Mouse (Mus musculus) embryonic fibroblast, embryonic 13.5 days (primary cell): ENCODE measurements around the gene Trim15. TPM values are rescaled to one million over a fixed set of nuclear protein-coding genes. Genes with fewer than 3 reads are reported as not detected.

Experiments used
- H3K27ac ChIP-seq: 2 replicates; pipeline ENCODE4 v1.5.1; 2012; ENCODE audit warnings: low read length, control low read depth, inconsistent platforms; ENCODE audit not compliant: insufficient read depth
- H3K4me1 ChIP-seq: 2 replicates; pipeline ENCODE4 v1.6.1; 2011; ENCODE audit warnings: low read length; ENCODE audit not compliant: control insufficient read depth, insufficient read depth
- H3K4me3 ChIP-seq: 2 replicates; pipeline ENCODE4 v1.5.1; 2011; ENCODE audit warnings: mild to moderate bottlenecking, control low read depth, low read length; ENCODE audit not compliant: insufficient read depth
- CTCF ChIP-seq: IDR thresholded peaks from 2 replicates; pipeline ENCODE4 v1.5.1; 2011; ENCODE audit warnings: mild to moderate bottlenecking, control low read depth, low read length, moderate library complexity, borderline replicate concordance; ENCODE audit not compliant: insufficient read depth
- POLR2A ChIP-seq: IDR thresholded peaks from 2 replicates; pipeline ENCODE4 v1.6.1; 2011; ENCODE audit warnings: low read depth, mild to moderate bottlenecking, control low read depth, low read length, moderate library complexity
- polyA plus RNA-seq: library from polyadenylated mRNA; stranded (reverse); fragments of >200 nt; gene quantifications from 2 replicates; pipeline ENCODE4 v1.2.4, GENCODE M21; 2011; ENCODE audit warnings: low read depth; ENCODE audit not compliant: missing spikeins, insufficient read length

Gene Trim15
- polyA plus RNA-seq, 1 experiment: not detected

DNA sequence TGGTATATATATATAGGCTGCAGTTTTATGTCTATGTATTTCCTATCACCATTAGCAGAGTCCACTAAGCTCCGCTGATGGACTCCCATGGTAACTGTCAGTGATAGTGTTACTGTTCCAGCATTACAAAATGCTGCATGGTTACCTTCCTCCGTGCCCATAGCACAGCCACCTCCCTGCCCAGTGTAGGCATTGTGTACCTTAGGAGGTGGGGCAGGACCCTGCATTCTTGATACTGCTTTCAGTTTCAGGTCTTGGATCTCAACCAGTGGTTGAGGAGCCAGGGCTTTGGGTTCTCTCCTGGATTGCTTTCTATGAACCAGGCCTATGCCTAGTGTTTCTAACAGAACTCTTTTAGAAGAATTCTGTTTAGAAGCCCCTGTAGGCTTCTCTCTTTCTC is 17.0 kb downstream of the Trim15 start:
- Histone ChIP-seq H3K4me1 (no peaks in the 10 kb centered on the region; the same call in 1 of the 2 replicates), H3K4me3 (no peak overlapping the region), H3K27ac (no peak overlapping the region)
- TF ChIP-seq CTCF (no peak), POLR2A (no peak)

DNA sequence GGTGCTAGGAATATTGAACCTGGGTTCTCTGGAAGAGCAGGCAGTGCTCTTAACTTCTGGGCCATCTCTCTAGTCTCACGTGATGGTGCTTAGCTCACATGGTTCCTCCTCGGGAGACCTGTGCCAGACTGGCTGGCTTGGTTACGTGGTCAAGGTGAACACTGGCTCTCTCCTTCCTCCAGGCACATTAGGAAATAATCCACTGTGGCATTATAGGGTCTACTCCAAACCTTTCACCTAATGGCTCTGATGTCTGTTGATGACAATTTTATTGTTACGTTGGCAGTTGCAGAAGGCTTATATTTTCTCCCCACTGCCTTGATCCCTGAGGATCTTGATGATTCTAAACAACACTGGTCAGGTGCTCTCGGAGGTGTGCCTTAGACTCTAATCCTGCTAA is 18.1 kb downstream of the Trim15 start:
- no peak overlapping the region for H3K27ac ChIP-seq
- no peak for TF ChIP-seq CTCF
- TF ChIP-seq POLR2A: no peak
- peaks cover 4% of the 10 kb centered on the region; the same call in 1 of the 2 replicates for H3K4me1 ChIP-seq
- no peak overlapping the region for H3K4me3 ChIP-seq

DNA sequence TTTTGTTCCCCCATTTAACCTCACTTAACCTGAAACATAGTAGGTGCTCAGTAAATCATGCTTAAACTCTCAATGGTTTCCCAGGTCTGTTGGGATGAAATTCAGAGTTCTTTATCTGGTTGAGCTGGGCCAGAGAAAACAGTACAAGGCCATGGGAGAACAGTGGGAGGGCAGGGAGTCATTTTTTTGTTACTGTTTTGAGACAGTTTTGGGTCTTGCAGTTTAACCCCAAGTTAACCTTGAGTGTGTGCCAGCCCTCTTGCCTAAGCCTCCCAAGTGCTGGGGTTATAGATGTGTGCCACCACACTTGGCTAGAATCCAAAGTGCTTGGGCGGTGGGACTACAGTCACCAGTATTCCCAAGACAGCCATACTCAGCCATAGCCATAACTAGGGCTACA is 22.3 kb downstream of the Trim15 start:
- TF ChIP-seq POLR2A (no peak), CTCF (no peak)
- Histone ChIP-seq H3K4me3 (no peak overlapping the region), H3K4me1 (peaks cover 16% of the 10 kb centered on the region), H3K27ac (peak overlapping the region; percentile 42)

DNA sequence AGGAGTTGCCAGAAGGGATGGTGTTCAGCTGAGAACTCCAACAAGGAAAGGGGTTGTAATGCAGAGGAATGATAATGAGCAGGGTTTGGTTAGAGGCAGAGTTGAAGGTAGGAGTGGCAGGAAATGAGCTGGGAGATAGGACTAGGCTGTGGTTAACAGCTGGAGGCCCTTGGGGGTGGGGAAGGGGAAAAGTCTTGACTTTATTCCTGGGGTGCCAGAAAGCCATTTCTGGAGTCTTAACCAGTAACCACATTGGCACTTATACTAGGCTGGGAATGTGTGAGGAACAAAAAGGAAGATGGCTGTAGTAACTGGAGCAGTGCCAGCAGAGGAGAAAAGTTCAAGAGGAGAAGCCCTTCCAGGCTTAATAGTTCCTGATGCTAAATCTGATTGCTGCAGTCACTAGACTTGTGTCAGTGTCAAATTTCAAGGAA is 22.7 kb downstream of the Trim15 start:
- peaks cover 16% of the 10 kb centered on the region for H3K4me1 ChIP-seq
- peak overlapping the region; percentile 53 for H3K27ac ChIP-seq
- no peak overlapping the region for H3K4me3 ChIP-seq
- TF ChIP-seq POLR2A: no peak
- TF ChIP-seq CTCF: no peak

DNA sequence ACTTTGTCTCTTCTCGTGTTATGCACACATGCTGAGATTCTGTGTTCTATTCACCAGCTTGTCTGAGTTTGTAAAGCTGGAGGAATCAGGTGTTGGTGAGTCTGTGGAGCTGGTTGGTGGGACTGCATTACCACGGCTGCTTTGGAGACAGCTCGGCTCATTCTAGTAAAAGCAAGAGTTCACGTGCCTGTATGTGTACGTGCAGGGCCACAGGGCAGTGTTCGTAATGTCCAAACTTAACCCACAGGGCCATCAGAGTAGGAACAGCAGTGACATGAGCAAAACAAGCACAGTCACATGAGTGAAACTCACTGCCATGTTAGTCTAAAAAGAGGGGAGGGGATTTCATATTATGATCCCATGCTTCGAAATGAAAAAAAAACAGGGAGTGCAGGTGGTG is 23.3 kb downstream of the Trim15 start:
- Histone ChIP-seq H3K4me3 (no peak overlapping the region), H3K4me1 (peaks cover 16% of the 10 kb centered on the region), H3K27ac (peak overlapping the region; percentile 53)
- no peak for TF ChIP-seq POLR2A
- no peak for TF ChIP-seq CTCF

DNA sequence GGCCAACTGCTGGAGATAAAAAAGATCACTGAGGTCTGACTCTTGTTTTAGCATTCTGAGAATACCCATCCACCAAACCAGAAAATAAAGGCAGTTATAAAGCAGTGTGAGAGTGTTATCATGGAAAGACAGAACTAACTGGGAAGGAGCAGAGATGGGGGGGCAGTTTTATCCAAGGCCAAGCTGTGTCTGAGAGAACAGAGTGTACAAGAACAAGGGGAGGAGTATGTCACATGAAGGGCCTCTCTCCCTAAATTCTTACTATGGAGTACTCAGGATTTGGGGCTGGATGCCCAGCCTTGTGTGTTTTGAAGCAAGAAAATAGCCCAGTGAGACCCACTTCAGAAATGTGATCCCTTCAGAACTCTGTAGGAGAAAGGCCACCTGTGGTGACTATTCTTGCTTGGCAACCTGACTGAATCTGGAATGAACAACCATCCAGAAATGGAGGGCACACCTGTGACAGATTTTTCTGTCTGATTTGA is 26.0 kb downstream of the Trim15 start:
- H3K27ac ChIP-seq: no peak overlapping the region
- peaks cover 19% of the 10 kb centered on the region for H3K4me1 ChIP-seq
- TF ChIP-seq POLR2A (no peak), CTCF (no peak)
- H3K4me3 ChIP-seq: no peak overlapping the region

DNA sequence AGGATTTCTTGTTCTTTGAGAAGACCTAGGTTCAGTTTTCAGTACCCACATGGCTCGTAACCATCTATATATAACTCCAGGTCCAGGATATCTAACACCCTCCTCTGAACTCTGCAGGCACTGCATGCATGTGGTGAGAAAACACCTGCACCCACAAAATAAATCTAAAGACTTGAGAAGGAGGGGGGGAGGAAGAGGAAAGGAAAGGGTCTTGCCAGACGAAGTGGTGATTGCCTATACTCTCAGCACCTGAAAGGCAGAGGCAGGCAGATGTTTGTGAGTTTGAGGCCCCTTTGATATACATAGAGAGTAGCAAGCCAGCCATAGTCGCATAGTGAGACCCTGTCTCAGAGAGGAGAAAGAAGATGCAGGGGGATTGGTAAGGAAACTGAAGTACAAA is 27.1 kb downstream of the Trim15 start:
- TF ChIP-seq CTCF (no peak), POLR2A (no peak)
- Histone ChIP-seq H3K4me3 (no peak overlapping the region), H3K27ac (no peak overlapping the region), H3K4me1 (peaks cover 19% of the 10 kb centered on the region)

DNA sequence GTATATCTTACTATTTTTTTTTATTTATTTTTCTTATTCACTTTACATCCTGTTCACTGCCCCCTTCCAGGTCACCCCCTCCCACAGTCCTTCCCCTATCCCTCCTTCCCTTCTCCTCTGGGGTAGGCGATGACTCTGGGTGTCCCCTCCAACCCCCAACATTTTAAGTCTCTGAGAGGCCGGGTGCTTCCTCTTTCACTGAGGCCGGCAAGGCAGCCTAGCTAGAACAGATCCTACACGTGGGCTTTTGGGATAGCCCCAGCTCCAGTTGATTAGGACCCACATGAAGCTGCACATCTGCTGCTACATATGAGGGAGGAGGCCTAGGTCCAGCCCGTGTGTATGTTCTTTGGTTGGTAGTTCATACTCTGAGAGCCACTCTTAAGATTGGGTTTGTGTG is 28.0 kb downstream of the Trim15 start:
- TF ChIP-seq CTCF: no peak
- no peak for TF ChIP-seq POLR2A
- H3K4me3 ChIP-seq: no peak overlapping the region
- peaks cover 14% of the 10 kb centered on the region for H3K4me1 ChIP-seq
- no peak overlapping the region for H3K27ac ChIP-seq

DNA sequence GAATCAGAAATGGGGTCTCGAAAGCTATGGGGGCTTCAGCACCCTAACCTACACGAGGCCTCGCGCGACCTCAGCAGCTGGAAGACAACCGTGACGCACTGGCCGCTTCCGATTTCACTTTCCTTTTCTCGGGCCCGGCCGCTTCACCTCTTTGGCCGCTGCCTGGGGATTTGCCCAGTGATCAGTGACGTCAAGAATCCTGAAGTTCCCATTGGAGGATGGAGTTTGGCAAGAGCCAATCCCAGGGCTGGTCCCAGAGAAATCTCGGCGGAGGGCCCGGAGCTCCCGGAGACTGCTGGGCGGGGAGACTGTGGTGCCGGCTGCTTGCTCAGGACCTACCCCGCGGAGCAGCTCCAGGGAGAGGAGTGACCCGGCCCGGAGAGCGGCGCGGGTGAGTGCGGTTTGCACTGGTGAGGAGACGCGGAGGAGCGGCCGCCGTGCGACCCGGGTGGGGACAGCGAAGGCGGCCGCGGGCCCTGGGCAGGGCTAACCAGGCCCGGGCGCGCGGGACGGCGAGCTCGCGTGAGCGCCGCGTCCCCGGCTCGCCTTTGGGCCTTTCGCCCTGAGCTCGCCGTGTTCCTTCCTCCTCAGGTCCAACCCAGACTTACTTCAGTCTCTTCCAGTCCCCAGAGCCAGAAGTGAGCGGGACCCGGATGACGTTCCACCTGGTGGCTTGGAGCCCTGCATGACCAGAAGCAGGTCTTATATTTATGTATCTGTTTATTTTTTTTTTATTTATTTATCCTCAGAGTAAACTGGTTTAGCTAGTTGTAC is 29.9 kb downstream of the Trim15 start, which contains the start of gene Trim26:
Gene Trim26, plus strand, starts transcription at position 261 of the 774 bp plus-strand sequence.
- TF ChIP-seq POLR2A (peak; percentile 64), CTCF (no peak)
- Histone ChIP-seq H3K4me3 (peak within 1 kb of the TSS; percentile 75), H3K27ac (peak within 1 kb of the TSS; percentile 81), H3K4me1 (peaks cover 3% of the 10 kb centered on the region; the same call in 1 of the 2 replicates)

DNA sequence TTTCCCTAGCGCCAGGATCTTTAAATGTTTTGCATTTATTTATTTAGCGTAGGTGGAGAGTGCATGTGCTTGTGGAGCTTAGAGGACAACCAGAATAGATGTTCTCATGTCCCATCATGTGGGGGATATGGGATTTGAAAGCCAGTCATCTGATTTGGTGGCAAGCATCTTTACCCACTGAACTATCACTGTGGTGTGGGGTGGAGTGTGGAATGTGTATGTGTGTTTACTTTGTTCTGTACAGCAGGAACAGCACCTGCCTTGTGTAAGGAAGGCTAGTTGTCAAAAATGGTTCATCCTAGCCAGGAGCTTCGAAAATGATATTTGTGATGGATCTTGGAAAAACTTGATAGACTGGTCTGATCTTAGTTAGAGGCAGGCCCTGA is 30.6 kb downstream of the Trim15 start:
- Histone ChIP-seq H3K4me1 (peaks cover 3% of the 10 kb centered on the region; the same call in 1 of the 2 replicates), H3K4me3 (peak overlapping the region; percentile 30), H3K27ac (peak overlapping the region; percentile 80)
- TF ChIP-seq POLR2A (no peak), CTCF (no peak)

DNA sequence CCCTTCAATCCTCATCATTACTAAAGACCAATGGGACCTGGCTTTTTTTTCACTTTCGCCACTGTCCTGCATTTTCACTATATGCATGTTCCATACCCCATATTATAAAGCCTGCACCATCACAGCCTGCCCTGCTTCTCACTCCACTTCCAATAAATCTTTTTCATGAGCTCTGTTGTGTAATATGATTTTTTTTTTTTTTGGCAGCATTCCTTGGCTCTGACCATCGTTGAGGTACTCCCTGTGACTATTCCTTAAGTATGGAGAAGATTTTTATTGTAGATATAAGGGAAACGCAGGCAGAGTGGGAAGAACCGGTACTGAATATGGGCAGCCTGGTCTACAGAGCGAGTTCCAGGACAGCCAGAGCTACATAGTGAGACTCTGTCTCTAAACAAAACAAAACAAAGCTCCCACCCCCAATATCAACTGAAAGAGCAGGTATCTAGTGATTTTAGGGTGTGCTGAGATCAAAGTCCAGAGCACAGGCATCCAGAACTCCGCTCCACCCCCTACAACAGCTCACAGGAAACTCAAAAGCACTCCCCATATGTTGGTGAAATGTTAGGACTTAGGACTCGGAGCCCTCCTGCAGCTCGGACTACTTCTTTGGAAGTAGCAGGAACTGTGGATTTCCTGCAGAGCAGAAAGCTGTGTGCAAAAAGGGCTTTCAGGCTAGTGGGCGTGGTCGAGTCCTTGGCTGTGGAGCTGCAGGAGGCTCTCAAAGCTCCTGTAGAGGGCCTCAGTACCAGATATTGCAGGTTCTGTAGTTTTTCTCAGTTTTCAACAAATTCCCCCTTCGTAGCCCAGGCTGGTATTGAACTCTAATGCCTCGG is 31.2 kb downstream of the Trim15 start:
- H3K27ac ChIP-seq: peak overlapping the region; percentile 80
- TF ChIP-seq POLR2A (no peak), CTCF (no peak)
- peak overlapping the region; percentile 30; the same call in 1 of the 2 replicates for H3K4me3 ChIP-seq
- H3K4me1 ChIP-seq: peaks cover 3% of the 10 kb centered on the region; the same call in 1 of the 2 replicates
